Mouse (Mus musculus): ENCODE results near the gene Ppm1k.
"Not testable (repeated sequence)": the region's sequence is repeated elsewhere in the genome, so short reads cannot be mapped to it uniquely, and the experiment has no call there.

The Ppm1k gene

GRCm38 (mm10) chr6:57532022-57532421 lies 3.2 kb downstream of the Ppm1k start:
- no peak for DNase-seq (ENCODE audit: low spot score)

- no peak for DNase-seq (ENCODE audit: low spot score)
Measured at GRCm38 (mm10) chr6:57531441-57531840, 3.8 kb downstream of the Ppm1k start.

GRCm38 (mm10) chr6:57531011-57531410 lies 4.3 kb downstream of the Ppm1k start:
- no peak for DNase-seq (ENCODE audit: low spot score)

- DNase-seq (ENCODE audit: low spot score): no peak
Measured at GRCm38 (mm10) chr6:57529336-57529845, 5.9 kb downstream of the Ppm1k start.

- DNase-seq (ENCODE audit: low spot score): no peak
Measured at GRCm38 (mm10) chr6:57526933-57527332, 8.3 kb downstream of the Ppm1k start.

- DNase-seq (ENCODE audit: low spot score): no peak
Measured at GRCm38 (mm10) chr6:57524742-57525141, 10.5 kb downstream of the Ppm1k start.

GRCm38 (mm10) chr6:57520749-57521652 lies 14.3 kb downstream of the Ppm1k start:
- DNase-seq (ENCODE audit: low spot score): no peak

- DNase-seq (ENCODE audit: low spot score): no peak
Measured at GRCm38 (mm10) chr6:57514035-57514374, 21.3 kb downstream of the Ppm1k start.

- no peak for DNase-seq (ENCODE audit: low spot score)
Measured at GRCm38 (mm10) chr6:57513351-57514034, 21.8 kb downstream of the Ppm1k start.

- no peak for DNase-seq (ENCODE audit: low spot score)
Measured at GRCm38 (mm10) chr6:57511899-57512298, 23.4 kb downstream of the Ppm1k start.

GRCm38 (mm10) chr6:57503662-57504379 lies 31.4 kb downstream of the Ppm1k start:
- DNase-seq (ENCODE audit: low spot score): no peak

- DNase-seq (ENCODE audit: low spot score): no peak
Measured at GRCm38 (mm10) chr6:57499209-57499608, 36.1 kb downstream of the Ppm1k start.

- not testable (repeated sequence) for DNase-seq (ENCODE audit: low spot score)
Measured at GRCm38 (mm10) chr6:57468161-57468560, 67.1 kb downstream of the Ppm1k start.
